Mouse (Mus musculus) forebrain, embryonic 11.5 days (tissue): ENCODE data around the gene Nagk. TPM values are rescaled to one million over a fixed set of nuclear protein-coding genes. Genes with fewer than 3 reads are reported as not detected.

Experiments used
- ATAC-seq: fragments of 200-750 bp; cut with Nextera tagmentation; replicated peaks from 2 replicates; pipeline ENCODE4 v1.8.0; 2017; ENCODE audit warnings: moderate TSS enrichment; ENCODE audit not compliant: low FRiP score
- DNase-seq: peaks from one replicate; pipeline ENCODE4 v3.0.0-alpha.2; 2017; ENCODE audit warnings: low spot score
- H3K27ac ChIP-seq: fragments of 300-500 bp; sonication (generic); 2 replicates; pipeline ENCODE4 v1.5.1; 2014; ENCODE audit warnings: low read depth, low read length
- H3K27me3 ChIP-seq: fragments of 300-500 bp; sonication (generic); 2 replicates; pipeline ENCODE4 v1.6.1; 2014; ENCODE audit warnings: mild to moderate bottlenecking, low read length, mixed read lengths; ENCODE audit not compliant: control insufficient read depth, insufficient read depth
- H3K36me3 ChIP-seq: fragments of 300-500 bp; sonication (generic); 2 replicates; pipeline ENCODE4 v1.6.1; 2014; ENCODE audit warnings: mild to moderate bottlenecking, low read length, moderate library complexity, mixed read lengths; ENCODE audit not compliant: control insufficient read depth, insufficient read depth
- H3K4me1 ChIP-seq: fragments of 300-500 bp; sonication (generic); replicated peaks from 2 replicates; pipeline ENCODE4 v1.6.1; 2014; ENCODE audit warnings: low read length, mixed read lengths; ENCODE audit not compliant: control insufficient read depth, insufficient read depth
- H3K4me2 ChIP-seq: fragments of 300-500 bp; sonication (generic); 2 replicates; pipeline ENCODE4 v1.6.1; 2014; ENCODE audit warnings: low read depth, mild to moderate bottlenecking, low read length, moderate library complexity, mixed read lengths; ENCODE audit not compliant: severe bottlenecking
- H3K4me3 ChIP-seq: fragments of 300-500 bp; sonication (generic); 2 replicates; pipeline ENCODE4 v1.5.1; 2014; ENCODE audit warnings: low read depth, low read length
- H3K9ac ChIP-seq: fragments of 300-500 bp; sonication (generic); 2 replicates; pipeline ENCODE4 v1.6.1; 2014; ENCODE audit warnings: low read length
- H3K9me3 ChIP-seq: fragments of 300-500 bp; sonication (generic); 2 replicates; pipeline ENCODE4 v1.6.1; 2016; ENCODE audit warnings: low read length, mixed read lengths; ENCODE audit not compliant: control insufficient read depth
- WGBS: fragments of 180-500 bp; shearing (Covaris S2); extraction: QIAGEN DNeasy Blood & Tissue Kit; methylation state at CpG from one replicate; pipeline ENCODE4 v1.1.7; 2014; 5-methylcytosine and 5-hydroxymethylcytosine counted together
- polyA plus RNA-seq: library from polyadenylated mRNA; unstranded; fragments of >200 nt; fragmentation: Nextera tagmentation; extraction: Ambion mirVana; gene quantifications from 2 replicates; pipeline ENCODE4 v1.2.1, GENCODE M21; 2014

The Nagk gene
- polyA plus RNA-seq, 1 experiment from 2014 or later: 36.0 TPM

DNA sequence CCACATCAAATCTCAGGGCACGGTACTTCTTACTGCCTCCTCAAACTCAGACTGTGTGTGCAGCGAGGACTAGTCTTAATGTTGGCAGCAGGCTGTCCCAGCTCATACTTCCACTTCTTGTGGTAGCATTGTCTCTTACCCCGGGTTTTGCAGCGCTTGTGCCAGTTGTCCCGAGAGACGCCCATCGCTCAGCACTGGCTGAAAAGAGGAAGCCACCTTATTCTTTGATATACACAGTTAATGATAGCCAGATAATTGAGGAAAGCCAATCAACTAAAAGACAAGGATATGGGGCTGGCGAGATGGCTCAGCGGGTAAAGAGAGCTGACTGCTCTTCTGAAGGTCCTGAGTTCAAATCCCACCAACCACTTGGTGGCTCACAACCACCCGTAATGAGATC is 50.1 kb downstream of the Nagk start:
- H3K9me3 ChIP-seq: no peaks in the 10 kb centered on the region
- no peaks in the 10 kb centered on the region for H3K27me3 ChIP-seq
- H3K36me3 ChIP-seq: no peaks in the 10 kb centered on the region
- DNase-seq: no peak
- 92% methylated on average over 10 of the region's 10 CpGs for WGBS
- H3K9ac ChIP-seq: no peak overlapping the region
- H3K4me3 ChIP-seq: no peak overlapping the region
- ATAC-seq: no peak
- H3K27ac ChIP-seq: no peak overlapping the region
- H3K4me1 ChIP-seq: no peaks in the 10 kb centered on the region
- no peak overlapping the region for H3K4me2 ChIP-seq

DNA sequence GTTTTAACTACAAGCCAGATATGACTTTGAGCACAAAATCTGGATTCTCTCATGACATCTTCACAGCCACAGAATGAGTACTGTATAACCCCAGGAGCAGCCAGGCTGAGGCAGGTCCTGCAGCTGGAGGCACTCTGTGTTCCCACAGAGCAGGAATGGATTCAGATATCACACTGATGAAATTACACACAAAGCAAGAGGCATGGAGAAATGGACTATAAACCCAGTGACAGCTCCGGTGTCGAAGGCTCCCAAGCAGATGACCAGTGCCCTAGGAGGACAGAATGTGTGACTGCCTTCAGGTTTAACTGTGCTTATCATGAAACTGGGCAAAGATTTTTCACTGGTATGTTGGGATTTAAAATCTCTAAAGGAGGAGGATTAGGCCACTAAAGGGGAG is 51.4 kb downstream of the Nagk start:
- ATAC-seq (no peak), DNase-seq (no peak)
- Histone ChIP-seq H3K27me3 (no peaks in the 10 kb centered on the region), H3K9ac (no peak overlapping the region), H3K27ac (no peak overlapping the region), H3K36me3 (no peaks in the 10 kb centered on the region), H3K4me2 (no peak overlapping the region), H3K9me3 (no peaks in the 10 kb centered on the region), H3K4me3 (no peak overlapping the region), H3K4me1 (no peaks in the 10 kb centered on the region)
- WGBS: 100% methylated on average over 2 of the region's 2 CpGs

DNA sequence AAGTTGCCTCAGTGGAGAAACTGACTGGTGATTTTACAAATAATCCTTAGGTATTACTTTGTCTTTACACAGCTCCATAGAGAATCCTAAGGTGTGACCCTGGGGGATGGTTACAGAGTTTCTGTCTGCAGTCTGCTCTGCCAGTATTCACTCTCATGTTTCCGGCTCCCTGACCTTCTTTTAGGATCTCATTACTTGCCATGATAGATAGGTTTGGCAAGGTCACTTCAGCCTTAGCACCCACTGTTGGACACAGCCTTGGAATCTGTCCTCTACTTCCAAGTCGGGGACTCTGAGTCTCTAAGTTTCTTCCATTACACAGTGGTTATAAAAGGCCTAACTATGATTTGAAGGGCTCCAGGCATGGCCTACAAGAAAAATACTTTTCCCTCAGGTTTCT is 54.7 kb downstream of the Nagk start:
- no peak overlapping the region for H3K9ac ChIP-seq
- 83% methylated on average over 2 of the region's 2 CpGs for WGBS
- no peak overlapping the region for H3K4me3 ChIP-seq
- H3K27me3 ChIP-seq: no peaks in the 10 kb centered on the region
- H3K27ac ChIP-seq: no peak overlapping the region
- ATAC-seq: no peak
- no peak for DNase-seq
- no peaks in the 10 kb centered on the region for H3K36me3 ChIP-seq
- no peaks in the 10 kb centered on the region for H3K4me1 ChIP-seq
- no peaks in the 10 kb centered on the region for H3K9me3 ChIP-seq
- H3K4me2 ChIP-seq: no peak overlapping the region

Other genes starting within 250 kb of the Nagk start
- 20.5 and 21.6 TPM in 2 replicates for gene Stambp, start 222.3 kb upstream of the Nagk start, polyA plus RNA-seq
- not detected in 2 replicates for gene Clec4f, start 138.8 kb upstream of the Nagk start, polyA plus RNA-seq
- gene Cd207, start 117.1 kb upstream of the Nagk start, polyA plus RNA-seq: not detected in 2 replicates
- 0.21 and 0.60 TPM in 2 replicates for gene Vax2, start 83.7 kb upstream of the Nagk start, polyA plus RNA-seq
- not detected in 2 replicates for gene Atp6v1b1, start 52.0 kb upstream of the Nagk start, polyA plus RNA-seq
- 0.25 TPM in 1 of 2 replicates, not detected in the other for gene Ankrd53, start 32.3 kb upstream of the Nagk start, polyA plus RNA-seq
- 61.1 and 68.0 TPM in 2 replicates for gene Tex261, start 19.2 kb upstream of the Nagk start, polyA plus RNA-seq
- gene Paip2b, start 36.8 kb downstream of the Nagk start, polyA plus RNA-seq: 24.8 and 27.5 TPM in 2 replicates
- gene Zfp638, start 72.1 kb downstream of the Nagk start, polyA plus RNA-seq: 97.5 and 108 TPM in 2 replicates
- 3.4 and 4.4 TPM in 2 replicates for gene Dysf, start 213.6 kb downstream of the Nagk start, polyA plus RNA-seq